Mouse (Mus musculus): ENCODE results near the gene Spata5.
"Not testable (repeated sequence)": the region's sequence is repeated elsewhere in the genome, so short reads cannot be mapped to it uniquely, and the experiment has no call there.

Gene Spata5

DNA sequence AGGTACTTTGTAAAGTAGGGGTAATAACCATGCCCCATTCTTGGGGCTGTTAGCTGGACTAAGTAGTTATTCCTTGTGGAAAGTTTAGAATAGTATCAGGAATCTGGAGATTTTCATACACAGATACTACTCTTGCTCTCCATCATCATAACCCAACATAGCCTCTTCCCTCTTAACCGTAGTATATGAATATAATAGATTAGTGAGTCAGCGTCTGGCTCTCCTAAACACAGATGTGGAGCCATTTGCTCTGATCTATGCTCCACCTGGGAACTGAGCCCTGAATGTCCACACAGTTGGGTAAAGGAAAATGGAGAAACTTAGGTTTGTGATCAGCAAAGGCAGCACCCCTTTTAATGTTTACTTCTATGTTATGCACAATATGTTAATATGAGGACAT is 96.7 kb downstream of the Spata5 start:
- no peak for DNase-seq

DNA sequence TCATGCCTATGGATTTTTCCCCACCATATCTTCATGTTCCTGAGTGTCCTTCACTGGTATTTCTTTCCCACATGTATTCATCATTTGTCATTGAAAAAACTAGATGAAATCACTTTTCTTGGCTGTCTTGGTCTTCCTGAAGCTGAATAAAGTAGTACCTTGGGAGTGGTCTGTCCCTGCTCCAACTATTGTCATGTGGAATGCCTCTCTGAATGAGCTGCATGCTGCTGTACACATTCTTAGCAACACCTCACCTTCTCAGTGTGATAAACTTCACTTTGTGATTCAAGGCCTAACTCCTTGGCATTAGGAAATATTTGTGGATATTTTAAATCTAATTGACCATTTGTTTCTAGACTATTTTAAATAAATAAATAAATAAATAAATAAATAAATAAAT is 98.9 kb downstream of the Spata5 start:
- DNase-seq = no peak

DNA sequence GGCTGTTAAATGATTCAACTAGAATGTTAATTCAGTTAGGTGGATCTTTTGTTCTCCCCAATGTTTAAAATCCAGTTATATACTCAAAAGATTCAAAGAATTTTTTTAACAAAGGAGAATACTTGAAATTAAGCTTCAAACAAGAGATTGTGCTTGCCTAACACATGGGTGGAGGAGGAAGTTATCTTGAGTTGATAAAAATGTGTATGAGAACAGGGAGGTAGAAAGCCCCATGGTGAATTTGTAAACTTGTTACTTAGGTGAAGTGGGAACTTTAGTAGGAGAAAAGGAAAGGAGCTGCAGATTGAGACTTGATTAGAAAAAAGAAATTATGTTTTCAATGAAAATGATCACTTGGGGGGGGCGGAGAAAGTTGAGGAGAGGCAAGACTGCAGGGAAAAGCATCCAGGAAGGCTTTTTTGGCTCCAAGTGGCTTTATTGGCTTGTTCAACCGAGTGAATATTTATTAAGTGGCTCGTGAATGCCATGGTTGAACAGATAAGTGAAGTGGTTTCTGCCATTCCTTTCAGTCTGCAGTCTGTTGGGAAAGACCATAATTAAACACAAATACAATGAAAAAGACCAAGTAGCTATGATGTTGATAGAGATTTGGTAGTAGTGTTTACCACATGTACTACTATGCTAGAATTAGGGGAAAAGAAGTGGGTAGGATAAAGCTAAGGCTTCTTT is 100.8 kb downstream of the Spata5 start:
- no peak for DNase-seq

DNA sequence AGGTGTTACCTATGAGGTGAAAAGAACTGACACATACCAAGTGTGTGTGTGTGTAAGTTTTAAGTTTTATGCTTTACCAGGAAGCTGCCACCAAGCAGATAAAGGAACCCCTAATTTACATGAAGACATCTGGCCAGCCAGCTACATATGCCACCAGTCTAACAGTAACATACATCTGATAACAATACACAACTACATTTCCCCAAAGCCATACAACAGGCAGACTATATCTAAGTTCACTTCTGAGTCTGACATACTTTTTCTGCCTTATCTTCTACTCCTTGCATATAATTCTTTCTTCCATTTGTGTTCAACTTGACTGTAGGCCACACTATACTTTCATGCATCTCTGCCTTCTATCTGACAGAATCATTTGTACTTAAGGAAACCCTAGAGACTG is 112.4 kb downstream of the Spata5 start:
- DNase-seq = no peak

DNA sequence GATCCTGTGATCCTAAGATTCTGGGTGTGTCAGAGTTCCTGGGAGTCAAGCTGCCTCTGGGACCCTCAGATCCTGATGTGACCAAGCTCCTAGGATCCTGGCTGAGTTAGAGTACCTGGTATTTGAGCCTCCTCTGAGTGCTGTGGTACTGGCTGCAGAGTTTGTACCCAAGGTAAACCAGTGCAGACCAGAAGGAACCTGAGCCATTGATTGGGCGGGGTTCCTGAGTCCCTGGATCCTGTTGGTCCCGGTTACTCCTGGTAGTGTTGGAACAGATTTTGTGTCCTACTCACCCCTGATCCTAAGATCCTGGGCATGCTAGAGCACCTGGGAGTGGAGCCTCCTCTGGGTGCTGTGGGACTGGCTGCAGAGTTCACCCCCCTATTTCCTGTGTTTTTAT is 121.0 kb downstream of the Spata5 start:
- DNase-seq = not testable (repeated sequence)

DNA sequence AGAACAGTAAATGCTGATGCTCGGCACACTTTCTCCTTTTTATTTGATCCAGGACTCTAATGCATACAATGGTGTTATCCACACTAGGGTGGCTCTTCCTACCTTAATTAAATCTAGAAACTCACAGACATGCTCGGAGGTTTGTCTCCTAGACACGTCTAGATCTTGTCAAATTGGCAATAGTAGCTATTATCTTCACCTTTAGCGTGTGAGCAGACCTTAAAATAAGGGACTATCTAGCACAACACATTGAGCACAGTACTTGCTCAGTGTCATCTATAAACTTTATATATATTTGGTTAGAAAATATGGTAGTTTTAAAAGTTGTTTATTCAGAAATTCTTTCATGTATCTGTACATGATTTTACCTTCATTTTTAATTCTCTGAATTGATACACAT is 126.7 kb downstream of the Spata5 start:
- no peak for DNase-seq

DNA sequence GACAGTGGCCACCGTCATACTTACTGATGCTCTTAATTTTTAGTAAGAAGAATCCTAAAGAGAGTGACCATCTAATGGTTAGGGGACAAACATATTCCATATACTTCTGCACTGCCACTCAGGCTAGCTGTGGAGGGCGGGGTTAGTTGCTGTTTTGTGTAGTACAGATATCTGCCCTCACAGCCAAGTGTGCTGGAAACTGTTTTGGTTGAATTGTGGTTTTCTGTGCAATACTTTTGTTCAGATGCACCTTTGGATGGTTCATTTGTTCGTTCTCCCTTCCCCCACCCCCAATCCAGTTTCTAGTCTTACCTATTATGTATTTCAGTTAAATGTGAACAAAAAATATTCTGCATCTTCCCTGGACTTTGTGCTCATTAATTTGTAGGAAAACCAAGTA is 130.5 kb downstream of the Spata5 start:
- no peak for DNase-seq

DNA sequence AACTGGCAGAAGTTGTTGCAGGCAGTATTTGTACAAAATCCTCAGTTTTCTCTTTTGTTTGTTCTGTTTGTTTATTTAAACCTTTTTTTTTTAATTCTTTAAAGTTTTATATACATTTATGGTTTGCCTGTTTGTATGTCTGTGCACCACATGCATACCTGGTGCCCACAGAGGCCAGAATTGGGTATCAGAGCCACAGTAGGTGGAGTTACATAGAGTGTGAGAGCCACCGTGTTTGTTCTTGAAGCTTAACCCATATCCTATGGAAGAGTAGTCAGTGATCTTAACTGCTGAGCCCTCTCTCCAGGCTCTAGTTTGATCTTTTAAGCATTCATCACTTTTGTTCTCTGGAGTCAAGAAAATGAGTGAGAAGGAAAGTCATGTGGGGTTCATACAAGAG is 130.9 kb downstream of the Spata5 start:
- DNase-seq = no peak

DNA sequence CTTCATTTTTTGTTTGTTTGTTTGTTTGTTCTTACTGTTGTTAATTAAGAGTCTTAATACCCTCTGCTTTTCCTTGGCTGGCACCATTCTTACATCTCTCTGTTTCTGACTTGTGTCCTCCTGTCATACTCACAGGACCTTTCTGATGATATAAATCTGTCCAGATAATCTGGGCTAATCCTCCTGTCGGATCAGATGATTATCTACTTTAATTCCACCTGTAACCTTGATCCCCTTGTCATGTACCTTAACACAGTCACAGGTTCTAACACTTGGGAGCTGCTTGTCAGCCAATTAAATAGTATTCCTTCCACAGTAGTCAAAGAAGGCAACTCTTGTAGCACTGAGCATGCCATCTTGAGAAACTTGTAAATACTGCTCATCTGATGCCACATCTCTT is 131.8 kb downstream of the Spata5 start:
- DNase-seq = no peak

DNA sequence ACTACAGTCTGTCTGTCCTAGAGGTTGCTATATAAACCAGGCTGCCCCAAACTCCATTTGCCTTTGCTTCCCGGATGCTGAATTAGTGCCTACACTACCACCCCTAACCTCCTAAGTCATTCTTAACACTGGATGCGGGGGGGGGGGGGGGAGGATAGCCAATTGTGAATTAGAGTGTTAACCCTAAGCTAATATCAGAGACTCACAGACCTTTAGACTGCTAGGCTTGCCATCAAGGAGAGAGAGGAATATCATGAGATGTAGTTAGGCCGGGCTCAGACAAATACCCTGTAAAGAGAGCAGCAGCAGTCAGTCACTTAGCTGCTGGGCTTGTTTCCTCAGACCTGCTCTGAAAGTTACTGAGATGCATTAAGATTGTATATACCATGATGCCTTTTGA is 132.5 kb downstream of the Spata5 start:
- DNase-seq = no peak

DNA sequence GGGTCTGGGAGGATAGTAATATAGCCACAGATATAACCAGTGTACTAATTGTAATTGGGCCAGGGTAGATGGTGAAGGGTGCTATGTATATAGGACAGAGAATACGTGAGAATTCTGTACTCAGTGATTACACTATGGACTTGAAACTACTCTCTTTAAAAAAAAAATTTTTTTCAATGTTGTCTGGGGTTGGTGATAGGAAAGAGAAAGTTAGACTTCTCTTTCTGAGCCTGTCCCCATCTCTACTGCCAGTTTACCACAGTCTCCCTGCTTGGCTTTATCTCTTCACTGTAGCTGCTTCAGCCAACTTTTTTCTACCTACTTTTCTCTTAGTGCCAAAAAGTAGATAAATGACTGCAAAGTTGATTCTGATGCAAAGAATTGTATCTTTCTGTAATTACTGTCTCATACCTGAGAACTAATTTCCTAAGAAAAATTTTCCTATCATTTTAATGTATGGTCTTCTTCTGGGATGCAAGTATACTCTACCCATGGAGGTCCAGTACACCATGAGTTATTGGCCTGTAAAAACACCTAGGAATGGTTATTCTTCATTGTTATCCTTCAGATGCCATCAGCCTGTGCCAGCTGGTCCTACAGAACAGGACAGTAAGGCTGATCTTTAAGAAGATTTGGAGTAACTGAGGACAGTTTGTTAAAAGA is 133.8 kb downstream of the Spata5 start:
- DNase-seq = no peak

DNA sequence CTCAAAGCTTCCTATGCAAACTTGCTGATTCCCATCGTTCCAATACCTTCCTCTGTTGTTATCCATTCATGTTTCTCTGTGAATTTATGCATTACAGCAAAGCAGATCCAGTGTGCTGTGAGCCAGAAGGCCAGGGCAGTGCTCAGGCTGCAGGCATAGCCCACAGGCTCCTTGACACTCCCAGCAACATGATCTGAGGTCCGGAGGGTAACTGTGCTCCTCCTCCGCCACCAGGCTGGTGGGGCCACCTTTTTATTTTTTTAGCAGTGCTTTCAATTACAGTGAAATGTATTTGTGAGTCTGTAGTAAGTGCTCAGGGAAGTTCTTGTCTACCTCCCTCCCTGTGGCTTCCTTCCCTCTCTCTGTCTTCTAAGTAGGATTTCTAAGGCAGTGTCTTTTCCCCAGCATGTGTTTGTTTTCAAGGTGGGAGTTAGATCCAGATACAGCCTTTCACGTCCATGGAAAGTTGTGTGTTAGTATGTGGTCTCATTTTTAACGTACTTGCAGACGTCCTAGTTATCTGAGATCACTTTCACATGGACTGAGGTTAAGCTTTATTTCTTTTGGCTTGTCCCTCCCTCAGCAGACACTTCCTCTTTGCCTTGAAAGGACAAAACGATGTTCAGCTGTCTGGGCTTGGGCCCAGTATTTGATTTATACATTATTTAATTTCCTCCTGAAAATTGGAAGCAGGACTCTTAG is 136.9 kb downstream of the Spata5 start:
- DNase-seq = peak in 1 of 2 experiments; percentile 20

DNA sequence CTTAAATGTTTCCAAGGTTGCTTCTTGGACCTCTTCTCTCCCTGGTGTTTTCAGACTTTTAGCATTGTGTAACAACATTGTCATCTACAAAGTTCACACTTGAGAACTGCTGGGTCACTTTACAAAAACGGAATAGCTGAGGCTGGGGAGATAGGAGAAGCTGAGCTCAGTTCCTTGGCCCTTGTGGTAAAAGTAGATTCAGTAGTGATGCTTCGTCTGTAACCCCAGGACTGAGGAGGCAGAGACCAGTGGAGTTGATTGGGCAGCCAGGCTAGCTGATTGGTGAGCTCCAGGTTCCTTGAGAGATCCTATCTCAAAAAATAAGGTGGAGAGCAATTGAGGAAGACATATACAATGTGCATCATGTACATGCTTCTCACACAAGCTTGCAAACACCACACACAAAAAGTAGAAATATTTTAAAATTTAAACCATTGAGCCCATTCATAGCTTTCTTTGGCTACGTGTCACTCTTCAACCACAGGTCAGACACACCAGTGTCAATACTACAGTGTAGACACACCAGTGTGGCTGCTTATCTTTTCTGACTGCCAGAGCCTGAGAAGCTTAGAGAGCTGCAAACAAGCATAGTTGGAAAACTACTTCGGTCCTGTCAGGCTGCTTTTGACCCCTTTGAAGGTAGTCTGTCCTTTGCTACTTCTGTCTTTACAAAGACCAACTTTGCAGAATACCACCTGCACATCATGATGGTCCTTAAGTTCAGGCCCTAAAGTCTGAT is 138.2 kb downstream of the Spata5 start:
- DNase-seq = no peak

DNA sequence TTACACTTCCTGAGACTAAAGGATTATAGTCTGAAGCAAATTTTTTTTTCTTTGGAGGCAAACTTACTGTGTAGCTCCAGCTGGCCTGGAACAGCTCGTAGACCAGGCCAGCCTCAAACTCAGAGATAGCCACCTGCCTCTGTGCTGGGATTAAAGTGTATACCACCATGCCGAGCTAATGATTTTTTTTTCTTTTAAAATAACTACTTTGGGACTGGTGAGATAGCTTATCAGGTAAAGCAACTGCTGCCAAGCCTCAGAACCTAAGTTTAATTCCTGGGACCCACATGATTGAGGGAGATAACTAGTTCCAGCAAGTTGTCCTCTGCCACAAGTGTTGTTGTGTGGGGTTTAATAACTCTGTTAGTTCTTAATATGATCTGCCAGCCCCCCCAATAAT is 139.6 kb downstream of the Spata5 start:
- DNase-seq = no peak

DNA sequence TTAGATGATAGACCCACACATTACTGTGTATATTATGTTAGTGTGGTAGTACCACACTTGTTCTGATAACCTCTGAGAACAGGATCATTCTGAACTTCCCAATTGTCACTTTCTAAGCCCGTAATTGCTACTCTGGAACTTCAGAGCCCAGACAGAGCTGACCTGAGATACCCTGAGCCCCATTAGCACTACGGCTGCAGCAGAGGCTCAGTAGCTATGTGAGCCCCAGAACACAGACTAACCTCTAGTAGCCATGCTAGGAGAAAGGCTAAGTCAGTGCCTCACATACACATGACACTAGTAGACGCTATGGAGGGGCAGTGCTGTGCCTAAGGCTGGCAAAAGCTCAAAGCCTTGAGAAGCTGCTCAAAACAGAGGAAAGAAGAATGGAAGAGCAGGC is 141.8 kb downstream of the Spata5 start:
- DNase-seq = no peak

DNA sequence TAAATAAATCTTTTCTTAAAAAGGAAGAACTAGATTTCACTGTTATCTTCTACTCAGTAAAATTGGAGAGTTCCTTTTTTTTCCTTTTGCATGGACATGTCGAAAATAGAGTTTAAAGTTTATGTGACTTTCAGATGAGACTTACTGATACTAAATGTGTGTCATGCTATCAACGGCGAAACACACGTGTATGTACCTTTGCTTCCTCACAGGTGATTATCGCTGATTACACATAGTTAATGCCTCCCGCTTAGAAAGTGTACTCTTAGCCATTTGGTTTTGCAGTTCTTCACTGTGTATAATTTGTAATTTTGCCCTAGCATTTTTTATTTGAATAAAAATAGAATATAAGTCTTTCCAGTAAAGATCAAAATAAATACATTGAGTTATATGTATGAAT is 146.4 kb downstream of the Spata5 start:
- DNase-seq = no peak

DNA sequence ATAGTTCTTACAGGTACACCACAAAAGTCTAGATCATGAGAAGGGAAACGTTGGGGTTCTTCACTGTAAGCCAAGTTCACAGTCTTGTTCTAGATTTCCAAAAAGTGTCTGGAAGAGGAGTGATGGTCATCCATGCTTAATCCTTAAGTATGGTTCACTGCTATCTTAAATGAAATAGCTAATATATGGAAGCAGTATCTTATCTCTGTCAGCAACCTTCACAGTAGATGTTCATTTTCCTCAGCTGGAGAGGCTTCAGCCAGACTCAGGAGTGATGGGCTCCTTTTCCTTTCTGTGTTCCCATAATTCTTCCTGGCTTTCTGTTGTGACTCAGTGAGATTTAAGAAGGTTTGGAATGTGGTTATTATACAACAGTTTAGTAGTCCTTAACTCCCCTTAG is 147.8 kb downstream of the Spata5 start:
- no peak for DNase-seq

DNA sequence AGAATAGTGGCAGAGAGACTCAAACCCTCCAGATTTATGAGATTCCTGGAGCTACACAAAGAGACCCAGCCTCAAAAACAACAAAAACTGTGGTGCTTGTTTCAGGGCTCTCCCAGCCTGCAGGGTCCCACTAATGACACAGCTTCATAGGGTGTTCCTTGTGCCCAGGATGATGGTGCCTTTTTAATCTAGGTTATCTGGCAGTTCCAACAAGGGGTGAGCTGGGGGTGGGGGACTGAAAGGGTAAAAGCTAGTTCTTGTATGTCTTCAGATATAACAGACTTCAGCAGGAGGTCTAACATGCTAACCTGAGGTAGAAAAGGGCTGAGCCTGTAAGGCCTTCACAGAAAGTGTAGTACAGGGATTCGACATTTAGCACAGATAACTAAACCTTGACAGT is 149.1 kb downstream of the Spata5 start:
- DNase-seq = no peak

DNA sequence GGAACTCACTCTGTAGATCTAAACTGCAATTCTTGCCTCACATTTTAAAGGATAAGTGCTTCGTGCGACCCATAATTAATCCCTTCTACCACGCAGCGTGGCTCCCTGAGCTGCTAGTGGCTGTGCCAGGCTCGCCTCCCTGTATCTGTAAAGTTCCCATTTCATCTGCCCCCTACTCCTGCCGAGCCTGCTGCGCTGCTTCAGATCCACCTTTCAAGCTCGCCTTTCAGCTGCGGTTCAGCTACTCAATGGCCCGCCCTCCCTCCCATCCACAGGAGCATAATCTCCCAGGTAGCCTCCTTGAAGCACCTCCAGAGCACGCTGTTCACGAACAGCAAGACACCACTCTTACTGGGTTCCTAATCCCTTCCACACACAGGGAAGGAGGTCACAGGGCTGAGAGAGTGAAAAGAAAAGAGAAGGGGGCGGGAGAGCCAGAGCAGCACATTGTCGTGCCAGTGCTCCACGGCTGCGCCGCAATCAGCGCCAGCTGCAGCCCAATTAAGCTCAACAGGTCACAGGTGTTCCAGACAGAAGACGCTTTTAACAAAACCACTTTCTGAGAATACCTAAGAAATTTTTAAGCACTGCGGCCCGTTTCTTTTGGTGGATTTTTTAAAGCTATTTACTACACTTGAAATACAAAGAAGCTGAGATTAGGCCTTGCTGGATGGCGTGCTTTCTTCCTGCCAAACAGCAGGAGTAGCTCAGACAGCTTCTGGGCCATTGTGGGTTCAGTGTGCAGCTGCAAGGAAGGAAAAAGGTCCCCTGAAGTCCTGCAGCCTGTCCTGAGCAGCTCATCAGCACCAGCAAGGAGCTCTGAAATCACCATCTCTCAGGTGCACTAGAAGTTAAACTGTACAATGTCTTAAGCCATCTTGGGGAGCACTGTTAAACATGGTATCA is 150.2 kb downstream of the Spata5 start:
- DNase-seq = no peak

DNA sequence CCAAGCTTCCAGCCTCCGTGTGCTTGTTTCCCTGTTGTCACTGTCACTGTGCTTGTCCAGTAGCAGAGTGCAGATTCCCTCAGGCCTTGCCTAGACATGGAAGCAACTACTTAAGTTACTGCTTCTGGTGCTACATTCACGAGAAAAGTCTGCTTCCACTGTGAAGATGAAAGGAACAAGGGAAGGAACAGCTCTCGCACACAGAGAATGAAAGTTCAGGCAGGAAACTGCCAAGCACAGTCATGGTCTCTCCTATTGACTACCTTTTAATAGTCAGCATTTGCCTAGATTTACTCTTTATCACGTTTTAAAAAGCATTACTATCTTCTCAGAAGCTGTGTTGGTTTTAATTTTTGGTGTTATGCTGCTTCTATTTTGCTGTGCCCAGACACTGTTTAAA is 151.9 kb downstream of the Spata5 start:
- no peak for DNase-seq

DNA sequence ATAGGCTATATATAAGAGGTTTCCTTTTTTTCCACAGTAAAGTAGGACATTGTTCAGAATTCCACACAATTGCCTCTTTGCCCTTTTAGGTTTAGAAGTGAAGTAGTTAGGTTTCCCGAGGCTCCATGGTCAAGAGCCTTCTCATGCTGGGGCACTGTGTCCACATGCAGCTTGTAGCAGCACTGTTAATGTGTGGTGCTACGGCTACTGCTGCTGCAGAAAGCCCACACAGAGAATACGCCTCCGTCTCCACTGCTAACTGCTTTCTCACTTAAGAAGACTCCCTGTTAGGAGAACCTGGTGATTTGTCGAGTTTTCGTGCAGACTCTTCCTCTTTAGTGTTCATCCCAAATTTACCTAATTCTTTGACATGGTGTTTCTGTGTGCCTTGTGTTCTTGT is 152.4 kb downstream of the Spata5 start:
- DNase-seq = no peak

DNA sequence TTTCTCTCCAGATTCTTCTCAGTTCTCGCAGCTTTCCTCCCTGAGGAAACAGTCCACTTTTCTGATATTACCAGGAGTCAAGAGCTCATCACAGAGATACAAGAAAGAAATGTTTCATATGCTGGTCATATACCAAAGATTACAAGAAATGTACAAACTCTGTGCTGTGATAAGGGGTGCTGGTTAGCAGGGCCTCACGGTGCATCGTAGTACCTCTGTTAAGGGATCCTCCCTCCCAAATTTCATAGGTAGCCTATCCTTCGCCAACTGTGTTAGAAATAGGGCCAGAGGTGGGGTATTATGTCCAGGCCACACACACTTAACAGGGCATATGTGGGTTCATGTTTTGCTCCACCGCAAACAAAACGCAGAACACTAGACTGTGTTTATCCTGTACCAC is 157.1 kb downstream of the Spata5 start:
- no peak for DNase-seq

DNA sequence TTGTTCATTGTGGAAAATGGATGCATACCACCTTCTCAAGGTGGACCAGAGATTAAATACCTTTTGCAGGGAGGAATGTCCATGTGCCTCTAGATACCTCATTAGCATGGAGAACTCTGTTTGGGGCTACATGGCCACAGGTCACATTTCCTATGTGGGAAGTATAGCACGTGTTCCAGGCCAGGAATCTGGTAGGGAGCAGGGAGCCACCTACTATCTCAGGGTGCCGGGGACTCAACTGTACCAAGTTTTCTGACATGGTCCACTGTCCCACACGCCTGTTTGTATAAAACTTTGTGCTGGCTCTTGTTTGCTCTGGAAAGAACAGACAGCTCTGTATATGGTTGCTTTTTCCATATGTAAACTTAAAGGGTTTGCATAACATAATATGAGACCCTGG is 158.0 kb downstream of the Spata5 start:
- DNase-seq = no peak

Data from lung, postnatal 4 days (tissue).